Mouse (Mus musculus) lung, postnatal 0 days (tissue): ENCODE measurements around the gene Gm49337.

ENCODE experiments used
- CTCF ChIP-seq: IDR thresholded peaks from 2 replicates; pipeline ENCODE4 v1.5.1; 2016; ENCODE audit warnings: antibody characterized with exemption, mild to moderate bottlenecking
- EP300 ChIP-seq: IDR thresholded peaks from 2 replicates; pipeline ENCODE4 v1.6.1; 2016; ENCODE audit warnings: antibody characterized with exemption, mild to moderate bottlenecking, control low read depth

GRCm38 (mm10) chr4:116206531-116206930 is 33.3 kb downstream of the Gm49337 start:
- no peak for TF ChIP-seq CTCF
- TF ChIP-seq EP300: no peak
